Mouse (Mus musculus): ENCODE results near the gene Elof1.
"Not testable (repeated sequence)": the region's sequence is repeated elsewhere in the genome, so short reads cannot be mapped to it uniquely, and the experiment has no call there.

Elof1 gene

DNA sequence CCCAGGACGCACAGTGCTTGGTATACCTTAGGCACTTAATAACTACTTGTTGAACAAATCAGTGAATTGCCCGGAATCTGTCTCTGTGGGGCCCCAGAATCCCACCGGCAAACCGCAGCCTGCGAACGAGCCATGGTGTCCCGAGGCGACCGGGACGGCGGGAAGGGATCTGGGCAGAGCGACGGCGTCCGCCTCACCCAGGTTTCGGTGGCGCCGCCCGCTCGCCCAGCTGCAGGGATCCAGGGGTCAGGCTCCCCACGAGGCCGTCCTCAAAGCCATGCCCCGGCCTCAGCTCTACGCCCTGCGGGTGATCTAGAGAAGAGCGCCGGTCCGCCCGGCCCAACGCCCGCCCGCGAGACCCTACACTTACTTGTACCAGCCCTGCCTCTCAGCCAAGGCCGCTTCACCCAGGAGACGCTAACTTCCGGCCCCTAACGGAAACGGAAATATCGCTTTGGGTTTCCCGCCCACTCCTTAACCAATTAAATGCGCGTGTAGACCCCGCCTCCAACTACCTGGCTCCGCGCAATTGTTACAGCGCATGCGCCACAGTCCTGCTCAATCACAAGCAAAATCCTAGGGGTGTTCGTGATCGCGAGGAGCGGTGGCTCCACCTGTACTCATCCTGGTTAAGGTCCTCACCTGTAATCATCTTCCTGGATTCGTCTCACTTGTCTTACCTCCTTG lies at the start of gene Elof1:
Gene Elof1, minus strand, starts transcription at position 433 of the 687 bp plus-strand sequence.
- peak; percentile 94 for DNase-seq (ENCODE audit: extremely low spot score, low spot score)

- DNase-seq (ENCODE audit: extremely low spot score, low spot score), result no peak
Measured at GRCm38 (mm10) chr9:22166686-22167085, 49.7 kb upstream of the Elof1 start.

- no peak for DNase-seq (ENCODE audit: extremely low spot score, low spot score)
Measured at GRCm38 (mm10) chr9:22165964-22166363, 49.0 kb upstream of the Elof1 start.

DNA sequence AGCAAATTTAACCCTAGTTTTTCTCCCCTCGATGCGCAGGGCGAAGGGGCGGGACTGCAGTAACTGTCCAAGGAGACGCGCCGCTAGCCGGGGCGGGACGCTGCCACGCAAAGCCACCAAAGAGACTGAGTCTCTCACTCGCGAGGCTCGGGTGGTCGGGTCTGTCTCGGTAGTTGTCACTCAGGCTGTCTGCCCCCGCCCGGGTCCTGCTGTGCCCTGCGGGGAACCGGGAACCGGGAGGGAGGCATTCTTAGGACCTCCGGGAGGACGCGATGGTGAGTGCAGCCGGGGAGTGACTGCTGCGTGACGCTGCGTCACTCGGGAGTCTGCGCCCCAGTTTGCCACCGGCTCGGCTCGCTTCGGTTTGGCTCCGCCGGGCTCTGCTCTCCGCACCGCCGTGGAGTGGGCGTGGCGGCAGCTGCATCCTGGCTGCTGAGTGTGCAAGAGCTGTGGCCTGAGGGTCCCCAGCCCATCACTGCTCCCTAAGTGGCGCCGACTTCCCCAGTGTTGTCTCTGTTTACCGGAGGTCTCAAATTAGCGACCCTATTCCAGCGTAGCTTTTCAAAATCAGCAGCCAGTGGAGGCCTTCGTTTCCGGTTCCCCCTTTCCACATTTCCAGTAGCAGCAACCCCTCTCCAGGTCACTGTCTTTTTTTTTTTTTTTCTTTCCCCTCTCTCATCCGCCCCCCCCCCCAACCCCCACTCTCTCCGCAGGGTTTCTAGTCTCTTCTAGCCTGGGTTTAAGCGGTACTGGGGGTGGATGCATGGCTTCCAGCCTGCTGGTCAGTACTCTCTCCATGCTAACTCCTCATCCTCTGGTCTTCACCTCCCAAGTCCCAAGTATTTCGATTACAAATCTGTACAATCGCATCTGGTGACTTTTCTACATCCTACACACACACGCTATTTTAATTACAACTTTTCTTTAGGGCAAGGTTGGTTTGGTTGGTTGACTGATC lies 48.0 kb upstream of the Elof1 start:
- peak; percentile 63 for DNase-seq (ENCODE audit: extremely low spot score, low spot score)

GRCm38 (mm10) chr9:22162912-22163311 lies 45.9 kb upstream of the Elof1 start:
- DNase-seq (ENCODE audit: extremely low spot score, low spot score), result no peak

DNA sequence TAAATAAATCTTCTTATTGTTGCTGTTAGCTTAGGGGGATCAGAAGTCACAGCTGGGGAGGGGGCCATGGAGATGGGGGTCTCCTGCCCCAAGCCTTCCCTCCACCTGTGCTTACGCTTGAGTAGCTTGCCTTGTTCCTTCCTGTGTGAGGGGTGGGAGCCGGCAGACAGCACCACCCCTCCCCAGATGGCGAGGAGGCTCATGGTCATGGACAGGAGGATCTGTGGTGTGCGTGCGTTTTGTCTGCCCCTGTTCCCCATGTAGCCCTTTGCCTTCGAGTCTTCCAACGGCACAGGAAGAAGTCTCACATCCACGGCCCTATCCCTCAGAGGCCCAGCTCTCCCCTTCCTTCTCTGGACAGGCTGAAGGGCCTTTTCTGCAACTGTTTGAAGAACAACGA lies 45.3 kb upstream of the Elof1 start:
- no peak for DNase-seq (ENCODE audit: extremely low spot score, low spot score)

DNA sequence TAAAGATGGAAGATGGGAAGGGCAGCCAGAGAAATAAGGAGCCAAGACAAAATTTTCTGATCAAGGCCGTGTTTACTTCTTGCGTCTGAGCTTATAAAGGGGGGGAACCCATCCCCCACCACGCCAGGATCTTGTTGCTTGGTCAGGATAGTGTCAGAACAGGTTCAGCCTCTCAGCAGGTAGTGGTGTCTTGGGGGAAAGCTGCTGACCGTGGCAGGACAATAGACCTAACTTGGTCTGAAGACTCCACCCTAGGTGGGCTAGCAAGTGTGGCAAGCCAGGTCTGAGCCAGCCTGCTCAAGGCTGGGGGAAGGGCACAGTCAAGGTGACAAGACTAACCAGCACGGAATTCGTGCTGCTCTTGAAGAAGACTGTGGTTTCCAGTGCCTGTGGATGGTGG lies 44.3 kb upstream of the Elof1 start:
- DNase-seq (ENCODE audit: extremely low spot score, low spot score), result no peak

DNA sequence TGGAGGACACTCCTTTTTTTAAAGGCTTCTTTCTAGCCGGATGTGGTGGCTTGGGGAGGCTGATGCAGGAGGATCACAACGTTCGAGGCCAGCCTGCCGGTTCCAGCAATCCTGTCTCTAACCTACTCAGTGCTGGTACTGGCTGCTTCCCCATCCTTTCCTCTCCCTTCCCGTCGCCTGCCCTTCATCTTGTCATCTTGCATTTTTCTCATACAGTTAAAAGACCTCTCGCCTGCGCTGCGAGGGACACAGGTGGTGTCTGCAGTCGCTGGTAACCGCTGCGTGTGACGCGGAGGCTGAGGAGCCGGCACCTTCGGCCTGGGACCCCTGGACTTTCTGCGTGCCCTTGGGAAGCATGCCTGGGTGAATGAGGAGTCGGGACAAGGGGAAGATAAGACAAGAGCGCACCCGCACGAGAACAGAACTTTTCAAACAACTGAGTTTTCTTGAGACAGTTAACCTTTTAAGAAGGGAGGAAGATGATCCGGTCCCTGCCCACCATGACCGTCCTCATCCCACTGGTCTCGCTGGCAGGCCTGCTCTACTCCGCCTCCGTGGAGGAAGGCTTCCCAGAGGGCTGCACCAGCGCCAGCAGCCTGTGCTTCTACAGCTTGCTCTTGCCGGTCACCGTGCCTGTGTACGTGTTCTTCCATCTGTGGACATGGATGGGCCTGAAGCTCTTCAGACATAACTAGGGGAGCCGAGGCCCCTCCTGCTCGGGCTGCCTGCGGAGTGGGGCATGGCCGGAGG lies 40.7 kb upstream of the Elof1 start:
- no peak for DNase-seq (ENCODE audit: extremely low spot score, low spot score)

GRCm38 (mm10) chr9:22156497-22157245 lies 39.7 kb upstream of the Elof1 start, which contains the start of gene Pigyl:
Pigyl (plus strand) TSS chr9:22156846.
- peak; percentile 99 for DNase-seq (ENCODE audit: extremely low spot score, low spot score)

DNA sequence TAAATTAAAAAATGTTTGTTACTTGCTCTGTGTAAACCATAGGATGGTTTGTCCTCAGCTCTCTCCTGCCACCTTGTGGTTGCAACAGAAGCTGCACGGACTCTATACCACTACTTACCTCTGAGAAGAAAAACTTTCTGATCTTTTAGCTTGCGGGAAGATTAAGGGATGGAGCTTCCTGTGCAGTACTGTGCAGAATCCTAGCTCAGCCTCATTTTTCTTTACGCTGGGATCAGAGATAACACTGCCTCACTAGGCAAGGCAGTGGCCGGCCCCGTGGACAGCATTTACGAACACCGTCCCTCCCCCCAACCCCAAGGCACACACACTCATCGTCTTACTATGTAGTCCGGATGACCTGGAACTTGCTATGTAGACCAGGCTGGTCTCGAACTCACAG lies 38.6 kb upstream of the Elof1 start:
- DNase-seq (ENCODE audit: extremely low spot score, low spot score), result peak; percentile 68

GRCm38 (mm10) chr9:22153810-22154209 lies 36.8 kb upstream of the Elof1 start:
- DNase-seq (ENCODE audit: extremely low spot score, low spot score), result no peak

DNA sequence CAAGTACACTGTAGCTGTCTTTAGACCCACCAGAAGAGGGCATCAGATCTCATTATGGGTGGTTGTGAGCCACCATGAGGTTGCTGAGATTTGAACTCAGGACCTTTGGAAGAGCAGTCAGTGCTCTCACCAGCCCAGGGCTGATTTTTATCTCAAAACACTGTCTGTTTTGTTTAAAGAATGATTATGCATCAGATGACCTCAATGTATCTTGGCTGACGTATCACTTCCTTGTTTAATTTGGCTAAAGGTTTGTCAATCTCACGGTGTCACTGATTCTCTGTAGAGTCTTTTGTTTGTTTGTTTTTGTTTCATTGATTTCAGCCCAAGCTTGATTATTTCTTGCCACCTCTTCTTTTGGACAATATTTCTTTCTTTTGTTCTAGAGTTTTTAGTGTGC lies 34.0 kb upstream of the Elof1 start:
- no peak for DNase-seq (ENCODE audit: extremely low spot score, low spot score)

GRCm38 (mm10) chr9:22150249-22150693 lies 33.3 kb upstream of the Elof1 start:
- not testable (repeated sequence) for DNase-seq (ENCODE audit: extremely low spot score, low spot score)

GRCm38 (mm10) chr9:22149426-22150248 lies 32.7 kb upstream of the Elof1 start:
- DNase-seq (ENCODE audit: extremely low spot score, low spot score), result no peak

DNA sequence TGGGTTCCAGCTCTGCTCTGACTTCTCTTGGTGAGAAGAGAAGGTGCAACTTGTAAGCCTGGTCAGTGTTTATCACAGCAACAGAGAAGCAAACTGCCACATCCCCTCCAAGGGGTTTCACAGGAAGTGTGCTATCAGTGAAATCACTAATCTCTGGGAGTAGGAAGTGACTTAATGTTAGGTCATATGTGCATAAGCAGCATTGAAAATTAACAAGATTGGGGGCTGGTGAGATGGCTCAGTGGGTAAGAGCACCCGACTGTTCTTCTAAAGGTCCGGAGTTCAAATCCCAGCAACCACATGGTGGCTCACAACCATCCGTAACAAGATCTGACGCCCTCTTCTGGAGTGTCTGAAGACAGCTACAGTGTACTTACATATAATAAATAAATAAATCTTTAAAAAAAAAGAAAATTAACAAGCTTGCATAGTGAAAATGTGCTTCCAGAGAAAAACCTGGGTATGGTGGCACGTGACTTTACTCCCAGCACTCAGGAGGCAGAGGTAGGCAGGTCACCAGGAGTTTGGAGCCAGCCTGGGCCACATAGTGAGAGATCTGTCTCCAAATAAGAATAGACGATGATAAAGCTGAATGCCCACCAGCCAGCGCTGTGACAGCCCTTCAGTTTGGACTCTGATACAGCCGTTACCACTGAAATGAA lies 27.5 kb upstream of the Elof1 start:
- no peak for DNase-seq (ENCODE audit: extremely low spot score, low spot score)

GRCm38 (mm10) chr9:22143108-22144037 lies 26.4 kb upstream of the Elof1 start:
- peak; percentile 88 for DNase-seq (ENCODE audit: extremely low spot score, low spot score)

GRCm38 (mm10) chr9:22139746-22140145 lies 22.8 kb upstream of the Elof1 start:
- DNase-seq (ENCODE audit: extremely low spot score, low spot score), result no peak

- peak; percentile 51 for DNase-seq (ENCODE audit: extremely low spot score, low spot score)
Measured at GRCm38 (mm10) chr9:22138480-22138879, 21.5 kb upstream of the Elof1 start.

Measured in neural tube, embryonic 10.5 days (tissue).